Mouse (Mus musculus) forebrain, embryonic 13.5 days (tissue): ENCODE data around the gene Aurkaip1. TPM values are rescaled to one million over a fixed set of nuclear protein-coding genes. Genes with fewer than 3 reads are reported as not detected.
"Not testable (repeated sequence)": the region's sequence is repeated elsewhere in the genome, so short reads cannot be mapped to it uniquely, and the experiment has no call there.

Experiments used
- ATAC-seq: fragments of 200-750 bp; cut with Nextera tagmentation; 2 replicates; pipeline ENCODE4 v1.8.0; 2017
- H3K27ac ChIP-seq: fragments of 300-500 bp; sonication (generic); 2 replicates; pipeline ENCODE4 v1.5.1; 2015; ENCODE audit warnings: inconsistent platforms, mild to moderate bottlenecking, moderate library complexity
- H3K27me3 ChIP-seq: fragments of 300-500 bp; sonication (generic); 2 replicates; pipeline ENCODE4 v1.6.1; 2015; ENCODE audit warnings: mild to moderate bottlenecking, inconsistent platforms
- H3K36me3 ChIP-seq: fragments of 300-500 bp; sonication (generic); 2 replicates; pipeline ENCODE4 v1.6.1; 2015; ENCODE audit warnings: mild to moderate bottlenecking, inconsistent platforms; ENCODE audit not compliant: poor library complexity, severe bottlenecking
- H3K4me1 ChIP-seq: fragments of 300-500 bp; sonication (generic); 2 replicates; pipeline ENCODE4 v1.6.1; 2015; ENCODE audit warnings: inconsistent platforms
- H3K4me2 ChIP-seq: fragments of 300-500 bp; sonication (generic); 2 replicates; pipeline ENCODE4 v1.6.1; 2015; ENCODE audit warnings: inconsistent platforms, mild to moderate bottlenecking, moderate library complexity
- H3K4me3 ChIP-seq: fragments of 300-500 bp; sonication (generic); 2 replicates; pipeline ENCODE4 v1.5.1; 2015; ENCODE audit warnings: mild to moderate bottlenecking, inconsistent platforms
- H3K9ac ChIP-seq: fragments of 300-500 bp; sonication (generic); 2 replicates; pipeline ENCODE4 v1.6.1; 2015; ENCODE audit warnings: mild to moderate bottlenecking, inconsistent platforms
- H3K9me3 ChIP-seq: fragments of 300-500 bp; sonication (generic); replicated peaks from 2 replicates; pipeline ENCODE4 v1.6.1; 2016; ENCODE audit warnings: inconsistent platforms
- WGBS: fragments of 180-500 bp; shearing (Covaris S2); methylation state at CpG from one replicate; pipeline ENCODE4 v1.1.7; 2015; 5-methylcytosine and 5-hydroxymethylcytosine counted together
- polyA plus RNA-seq: library from polyadenylated mRNA; unstranded; fragments of >200 nt; fragmentation: Nextera tagmentation; extraction: Ambion mirVana; gene quantifications from 2 replicates; pipeline ENCODE4 v1.2.1, GENCODE M21; 2015

The Aurkaip1 gene
- 147 and 151 TPM in 2 replicates for polyA plus RNA-seq

DNA sequence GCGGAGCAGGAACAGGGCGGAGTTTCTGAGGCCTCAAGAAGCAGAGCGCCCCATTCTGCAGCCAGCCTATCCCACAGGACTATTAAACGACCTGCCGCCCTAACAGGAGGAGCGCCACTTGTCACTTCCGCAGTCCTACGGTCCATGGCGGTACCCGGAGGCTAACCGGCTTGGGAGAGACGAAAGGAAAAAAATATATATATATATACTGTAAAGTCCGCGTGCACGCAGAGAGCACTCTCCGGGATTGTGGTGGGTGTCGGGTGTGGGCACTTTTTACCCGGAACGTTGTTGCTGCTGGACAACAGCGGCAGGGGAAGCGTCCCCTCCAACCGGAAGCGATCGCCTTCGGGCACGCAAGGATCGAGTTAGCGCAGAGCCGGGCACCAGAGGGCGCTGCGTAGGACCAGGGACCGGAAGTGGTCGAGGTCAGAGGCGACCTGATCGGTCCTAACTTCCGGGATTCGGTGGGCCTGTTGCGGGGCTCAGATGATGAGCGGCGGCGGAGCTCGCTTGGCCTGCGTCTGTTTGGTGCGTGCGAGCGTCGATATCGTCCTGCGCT lies at the start of gene Aurkaip1:
Aurkaip1 (plus strand) TSS at position 68 of the 562 bp plus-strand sequence.
- Histone ChIP-seq H3K27ac (peak within 1 kb of the TSS; percentile 89), H3K4me3 (peak within 1 kb of the TSS; percentile 91), H3K9me3 (no peaks in the 10 kb centered on the region), H3K36me3 (peaks cover 37% of the 10 kb centered on the region), H3K27me3 (no peaks in the 10 kb centered on the region), H3K4me2 (peak within 1 kb of the TSS; percentile 99), H3K4me1 (peaks cover 25% of the 10 kb centered on the region), H3K9ac (peak within 1 kb of the TSS; percentile 93)
- under 1% methylated on average over 49 of the region's 49 CpGs for WGBS
- ATAC-seq, result peak; percentile 95

DNA sequence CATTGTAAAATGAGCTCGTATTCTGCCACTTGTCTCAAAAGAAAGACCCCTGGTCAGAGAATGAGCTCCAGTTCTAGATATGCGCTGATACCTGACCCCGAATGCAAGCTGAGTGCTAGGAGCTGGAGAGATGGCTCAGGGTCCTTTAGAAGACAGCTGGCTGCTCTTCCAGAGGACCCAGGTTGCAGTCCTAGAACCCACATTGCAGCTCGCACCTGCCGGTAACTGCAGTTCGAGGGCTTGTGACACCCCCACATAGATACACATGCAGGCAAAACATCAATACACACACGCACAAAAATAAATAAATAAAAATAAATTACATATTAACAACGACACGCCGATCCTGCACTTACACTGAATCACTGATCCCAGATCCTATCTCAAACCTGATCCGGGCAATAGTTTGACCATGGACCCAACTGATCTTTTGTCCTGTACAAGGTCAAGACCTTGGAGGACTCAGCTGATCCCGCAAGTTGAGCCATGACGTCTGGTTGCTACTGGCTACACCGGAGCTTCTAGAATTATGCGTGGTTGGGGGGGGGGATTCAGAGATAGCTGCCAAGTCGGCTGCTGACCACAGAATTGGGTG lies 47.5 kb upstream of the Aurkaip1 start:
- Histone ChIP-seq H3K9ac (peak overlapping the region; percentile 84), H3K27me3 (no peaks in the 10 kb centered on the region), H3K4me2 (peak overlapping the region; percentile 80), H3K36me3 (no peaks in the 10 kb centered on the region), H3K27ac (no peak overlapping the region; the same call in 1 of the 2 replicates), H3K4me3 (peak overlapping the region; percentile 65), H3K9me3 (no peaks in the 10 kb centered on the region), H3K4me1 (peaks cover 15% of the 10 kb centered on the region)
- 42% methylated on average over 16 of the region's 16 CpGs for WGBS
- no peak for ATAC-seq

GRCm38 (mm10) chr4:155784081-155784701 lies 46.9 kb upstream of the Aurkaip1 start:
- H3K4me3 ChIP-seq, result peak overlapping the region; percentile 65
- under 1% methylated on average over 50 of the region's 52 CpGs for WGBS
- peak overlapping the region; percentile 80 for H3K4me2 ChIP-seq
- no peaks in the 10 kb centered on the region for H3K27me3 ChIP-seq
- peak; percentile 92 for ATAC-seq
- H3K27ac ChIP-seq, result peak overlapping the region; percentile 81
- H3K9me3 ChIP-seq, result no peaks in the 10 kb centered on the region
- peak overlapping the region; percentile 84 for H3K9ac ChIP-seq
- peaks cover 15% of the 10 kb centered on the region for H3K4me1 ChIP-seq
- no peaks in the 10 kb centered on the region for H3K36me3 ChIP-seq

- Histone ChIP-seq H3K9ac (no peak overlapping the region), H3K27me3 (no peaks in the 10 kb centered on the region), H3K4me1 (peaks cover 15% of the 10 kb centered on the region), H3K27ac (no peak overlapping the region), H3K4me3 (no peak overlapping the region), H3K36me3 (no peaks in the 10 kb centered on the region), H3K4me2 (no peak overlapping the region), H3K9me3 (no peaks in the 10 kb centered on the region)
- ATAC-seq, result no peak
- 81% methylated on average over 10 of the region's 10 CpGs for WGBS
Measured at GRCm38 (mm10) chr4:155785246-155785645, 45.8 kb upstream of the Aurkaip1 start.

DNA sequence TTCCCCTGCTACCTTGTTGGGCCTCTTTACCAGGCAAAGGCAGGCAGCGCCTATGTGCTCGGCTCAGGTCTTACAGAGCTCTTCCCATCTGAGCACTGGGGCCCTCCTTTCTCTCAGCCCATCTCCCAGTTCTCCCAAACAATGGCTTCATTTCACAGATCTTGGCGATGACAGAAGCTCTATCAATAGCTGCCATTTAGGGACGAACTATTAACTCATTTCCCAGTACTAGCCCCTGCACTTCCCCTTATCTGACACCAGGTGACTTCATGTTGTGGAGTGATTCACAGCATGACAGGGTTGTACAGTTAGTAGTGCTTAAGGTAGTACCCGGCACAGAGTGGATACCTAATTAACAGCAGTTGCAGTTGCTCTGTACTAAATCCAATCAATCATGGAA lies 45.3 kb upstream of the Aurkaip1 start, which contains the start of gene Tmem88b:
Tmem88b (minus strand) TSS at position 56 of the 400 bp plus-strand sequence.
- H3K9ac ChIP-seq, result peak within 1 kb of the TSS; percentile 84; the same call in 1 of the 2 replicates
- no peak for ATAC-seq
- peaks cover 15% of the 10 kb centered on the region for H3K4me1 ChIP-seq
- 64% methylated on average over 5 of the region's 5 CpGs for WGBS
- H3K27ac ChIP-seq, result no peak within 1 kb of the TSS
- no peaks in the 10 kb centered on the region for H3K9me3 ChIP-seq
- peak within 1 kb of the TSS; percentile 80 for H3K4me2 ChIP-seq
- H3K27me3 ChIP-seq, result no peaks in the 10 kb centered on the region
- peak within 1 kb of the TSS; percentile 65 for H3K4me3 ChIP-seq
- H3K36me3 ChIP-seq, result no peaks in the 10 kb centered on the region

GRCm38 (mm10) chr4:155788300-155788699 lies 42.8 kb upstream of the Aurkaip1 start:
- H3K9me3 ChIP-seq, result no peaks in the 10 kb centered on the region
- H3K9ac ChIP-seq, result no peak overlapping the region
- peaks cover 13% of the 10 kb centered on the region for H3K4me1 ChIP-seq
- H3K36me3 ChIP-seq, result no peaks in the 10 kb centered on the region
- peaks cover 10% of the 10 kb centered on the region for H3K27me3 ChIP-seq
- H3K4me3 ChIP-seq, result no peak overlapping the region
- no peak overlapping the region for H3K4me2 ChIP-seq
- no peak overlapping the region for H3K27ac ChIP-seq
- no peak for ATAC-seq
- 79% methylated on average over 3 of the region's 3 CpGs for WGBS

DNA sequence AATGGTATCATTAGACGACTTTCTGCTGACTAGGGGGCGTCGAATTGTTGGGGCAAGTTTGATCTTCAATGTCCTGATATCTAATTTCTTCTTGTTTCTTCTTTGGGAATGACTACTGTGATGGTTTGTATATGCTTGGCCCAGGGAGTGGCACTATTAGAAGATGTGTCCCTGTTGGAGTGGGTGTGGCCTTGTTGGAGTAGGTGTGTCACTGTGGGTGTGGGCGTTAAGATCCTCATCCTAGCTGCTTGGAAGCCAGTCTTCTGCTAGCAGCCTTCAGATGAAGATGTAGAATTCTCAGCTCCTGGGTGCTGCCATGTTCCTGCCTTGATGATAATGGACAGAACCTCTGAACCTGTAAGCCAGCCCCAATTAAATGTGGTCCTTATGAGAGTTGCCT lies 42.2 kb upstream of the Aurkaip1 start:
- ATAC-seq, H3K9ac ChIP-seq, H3K36me3 ChIP-seq, H3K4me1 ChIP-seq, H3K4me2 ChIP-seq, H3K27ac ChIP-seq, H3K4me3 ChIP-seq, H3K9me3 ChIP-seq: not testable (repeated sequence)
- H3K27me3 ChIP-seq, result peaks cover 10% of the 10 kb centered on the region
- 86% methylated on average over 4 of the region's 4 CpGs for WGBS

- Histone ChIP-seq H3K9me3 (no peaks in the 10 kb centered on the region), H3K4me2 (no peak within 1 kb of the TSS), H3K4me1 (peaks cover 3% of the 10 kb centered on the region; the same call in 1 of the 2 replicates), H3K27ac (no peak within 1 kb of the TSS), H3K27me3 (peaks cover 10% of the 10 kb centered on the region), H3K36me3 (no peaks in the 10 kb centered on the region), H3K4me3 (no peak within 1 kb of the TSS), H3K9ac (no peak within 1 kb of the TSS)
- no peak for ATAC-seq
- 76% methylated on average over 3 of the region's 3 CpGs for WGBS
Measured at GRCm38 (mm10) chr4:155790021-155790489, 41.0 kb upstream of the Aurkaip1 start, which contains the start of gene Ankrd65. TSS of gene Ankrd65 (plus strand) at chr4:155790439.

GRCm38 (mm10) chr4:155790650-155791161 lies 40.4 kb upstream of the Aurkaip1 start:
- Histone ChIP-seq H3K9ac (no peak overlapping the region), H3K27ac (no peak overlapping the region), H3K36me3 (no peaks in the 10 kb centered on the region), H3K4me2 (no peak overlapping the region), H3K4me3 (no peak overlapping the region), H3K27me3 (peaks cover 10% of the 10 kb centered on the region), H3K9me3 (no peaks in the 10 kb centered on the region), H3K4me1 (no peaks in the 10 kb centered on the region)
- ATAC-seq, result no peak
- WGBS, result 70% methylated on average over 3 of the region's 3 CpGs

DNA sequence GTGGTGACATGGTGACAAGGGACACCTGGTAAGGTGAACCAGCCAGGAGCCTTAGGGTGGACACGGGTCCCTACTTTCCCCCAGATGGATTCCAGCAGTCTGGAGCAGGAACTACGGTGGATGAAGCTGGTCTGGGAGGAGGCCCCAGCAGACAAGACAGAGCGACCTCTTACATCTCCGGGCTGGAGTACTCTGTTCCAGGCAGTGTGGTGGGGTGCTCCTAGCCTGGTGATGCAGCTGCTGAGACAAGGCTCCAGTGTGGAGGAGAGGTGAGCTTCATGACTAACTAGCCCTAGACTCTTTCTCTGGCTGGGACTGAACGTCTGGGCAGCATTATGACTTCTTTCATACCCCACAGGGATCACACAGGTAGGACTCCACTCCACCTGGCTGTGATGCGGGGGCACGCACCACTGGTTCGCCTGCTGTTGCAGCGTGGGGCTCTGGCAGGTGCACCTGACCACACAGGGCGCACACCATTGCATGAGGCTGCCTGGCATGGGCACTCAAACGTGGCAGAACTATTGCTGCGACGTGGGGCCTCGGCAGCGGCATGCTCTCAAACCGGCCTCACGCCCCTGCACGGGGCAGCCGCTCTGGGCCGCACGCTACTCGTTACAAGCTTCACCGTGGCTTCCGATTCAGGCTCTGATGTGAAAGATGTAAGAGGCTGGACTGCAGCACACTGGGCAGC lies 39.7 kb upstream of the Aurkaip1 start:
- Histone ChIP-seq H3K27ac (no peak overlapping the region), H3K36me3 (no peaks in the 10 kb centered on the region), H3K4me1 (no peaks in the 10 kb centered on the region), H3K4me3 (no peak overlapping the region), H3K27me3 (peaks cover 10% of the 10 kb centered on the region), H3K4me2 (no peak overlapping the region), H3K9ac (no peak overlapping the region), H3K9me3 (no peaks in the 10 kb centered on the region)
- ATAC-seq, result no peak
- WGBS, result 79% methylated on average over 24 of the region's 24 CpGs

DNA sequence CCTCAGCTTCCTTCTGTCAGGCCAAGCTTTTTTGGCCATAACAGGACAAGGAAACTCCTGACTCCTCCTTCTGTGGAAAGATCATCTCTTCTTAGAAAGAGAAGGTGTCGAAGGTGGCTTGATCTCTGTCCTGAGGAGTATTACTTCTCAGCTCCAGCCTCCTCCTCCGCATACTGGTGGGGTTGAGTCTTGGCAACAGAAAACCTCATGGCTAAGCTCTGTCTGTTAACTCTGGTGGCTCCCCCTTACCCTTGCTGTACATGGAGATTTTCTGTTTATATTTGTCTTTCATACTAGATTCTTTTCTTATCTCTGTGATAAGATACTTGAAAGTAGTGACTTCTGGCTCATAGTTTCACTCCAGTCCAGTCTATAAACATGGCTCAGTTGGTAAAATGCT lies 37.3 kb upstream of the Aurkaip1 start:
- no peak overlapping the region for H3K4me2 ChIP-seq
- H3K9ac ChIP-seq, result no peak overlapping the region
- no peaks in the 10 kb centered on the region for H3K9me3 ChIP-seq
- 79% methylated on average over 2 of the region's 2 CpGs for WGBS
- H3K27ac ChIP-seq, result no peak overlapping the region
- no peaks in the 10 kb centered on the region for H3K4me1 ChIP-seq
- no peaks in the 10 kb centered on the region for H3K36me3 ChIP-seq
- H3K27me3 ChIP-seq, result peaks cover 10% of the 10 kb centered on the region
- H3K4me3 ChIP-seq, result no peak overlapping the region
- ATAC-seq, result no peak
